18 mouse cellular contexts compared by ENCODE assay signal in the genomic region with DNA sequence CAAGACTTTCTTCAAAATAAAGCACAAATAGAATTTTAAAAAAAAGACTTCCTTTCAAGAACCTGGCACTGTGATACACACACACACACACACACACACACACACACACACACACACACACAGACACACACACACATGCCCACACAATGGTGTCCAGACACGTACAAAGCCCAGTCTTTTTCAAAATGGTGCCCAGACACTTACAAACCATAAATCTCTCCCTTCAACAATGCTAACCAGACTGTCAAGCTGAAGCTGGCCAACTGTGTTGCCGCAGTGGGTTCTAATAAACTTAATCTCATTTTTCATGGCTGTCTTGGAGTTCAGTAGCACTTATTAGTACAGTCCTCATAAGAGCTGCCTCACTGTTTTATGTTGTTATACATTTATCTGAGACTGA.
"Had no signal": no experiment of that assay in that cellular context is flagged by ENCODE, and none has a peak within 500 bp of the region (broad histone marks: within the 10 kb centered on the region; RNA-seq: fewer than 3 reads in every experiment).

No protein-coding gene starts in this region.

- H3K4me2 ChIP-seq: liver, embryonic 13.5 days; midbrain, embryonic 13.5 days; stomach, embryonic 15.5 days had no signal

- H3K9ac ChIP-seq: liver, embryonic 13.5 days; midbrain, embryonic 13.5 days; stomach, embryonic 15.5 days had no signal

- H3K27me3 ChIP-seq: liver, embryonic 13.5 days; midbrain, embryonic 13.5 days; stomach, embryonic 15.5 days had no signal

- H3K9me3 ChIP-seq: liver, embryonic 13.5 days; midbrain, embryonic 10.5 days; midbrain, embryonic 13.5 days; stomach, embryonic 15.5 days had no signal

- H3K4me3 ChIP-seq: left cerebral cortex, adult 2 months; liver, embryonic 13.5 days; midbrain, embryonic 10.5 days; midbrain, embryonic 13.5 days; myocyte; stomach, embryonic 15.5 days had no signal

- H3K36me3 ChIP-seq: liver, embryonic 13.5 days; midbrain, embryonic 10.5 days; midbrain, embryonic 13.5 days; stomach, embryonic 15.5 days had no signal

- H3K27ac ChIP-seq: kidney, postnatal 0 days; left cerebral cortex, adult 2 months; liver, embryonic 13.5 days; macrophage; midbrain, embryonic 10.5 days; midbrain, embryonic 13.5 days; stomach, embryonic 15.5 days had no signal

- H3K4me1 ChIP-seq: liver, embryonic 13.5 days; midbrain, embryonic 10.5 days; midbrain, embryonic 13.5 days; stomach, embryonic 15.5 days had no signal

- ATAC-seq: midbrain, embryonic 13.5 days; midbrain, embryonic 16.5 days had no signal

- DNase-seq: kidney, adult 2 months; kidney, postnatal 25 days; layer of hippocampus, postnatal 36 days; liver, embryonic 13.5 days; lung, adult 2 months; retina, postnatal 1 day; right cerebral cortex, postnatal 25 days; spleen, adult 18-20 months; thymus, adult 18-20 months; thymus, postnatal 36 days had no signal
